Mouse (Mus musculus) intestine, embryonic 15.5 days (tissue): ENCODE measurements at regions not wholly inside any gene's neighbourhood (a gene's known extent, or its start where the extent isn't known, plus 50 kb on each side); places are given as distances from the start of the nearest gene placed in this dataset.

ENCODE experiments used
- ATAC-seq: fragments of 200-750 bp; cut with Nextera tagmentation; 2 replicates; pipeline ENCODE4 v1.8.0; 2017; ENCODE audit warnings: moderate TSS enrichment, moderate library complexity
- H3K27ac ChIP-seq: fragments of 300-500 bp; sonication (generic); 2 replicates; pipeline ENCODE4 v1.5.1; 2015; ENCODE audit warnings: mild to moderate bottlenecking, inconsistent platforms
- H3K27me3 ChIP-seq: fragments of 300-500 bp; sonication (generic); replicated peaks from 2 replicates; pipeline ENCODE4 v1.6.1; 2015; ENCODE audit warnings: inconsistent platforms
- H3K36me3 ChIP-seq: fragments of 300-500 bp; sonication (generic); 2 replicates; pipeline ENCODE4 v1.6.1; 2015; ENCODE audit warnings: inconsistent platforms
- H3K4me1 ChIP-seq: fragments of 300-500 bp; sonication (generic); replicated peaks from 2 replicates; pipeline ENCODE4 v1.6.1; 2015; ENCODE audit warnings: inconsistent platforms
- H3K4me2 ChIP-seq: fragments of 300-500 bp; sonication (generic); replicated peaks from 2 replicates; pipeline ENCODE4 v1.6.1; 2015; ENCODE audit warnings: mild to moderate bottlenecking, inconsistent platforms
- H3K4me3 ChIP-seq: fragments of 300-500 bp; sonication (generic); replicated peaks from 2 replicates; pipeline ENCODE4 v1.5.1; 2015; ENCODE audit warnings: inconsistent platforms
- H3K9ac ChIP-seq: fragments of 300-500 bp; sonication (generic); 2 replicates; pipeline ENCODE4 v1.6.1; 2015; ENCODE audit warnings: inconsistent platforms
- H3K9me3 ChIP-seq: fragments of 300-500 bp; sonication (generic); 2 replicates; pipeline ENCODE4 v1.6.1; 2016; ENCODE audit warnings: inconsistent platforms
- WGBS: fragments of 180-500 bp; shearing (Covaris S2); methylation state at CpG from one replicate; pipeline ENCODE4 v1.1.7; 2015; 5-methylcytosine and 5-hydroxymethylcytosine counted together

GRCm38 (mm10) chr1:151128005-151128404 is 54.3 kb upstream of the Gm47985 start:
- H3K27ac ChIP-seq = no peak overlapping the region
- ATAC-seq = no peak
- WGBS = 71% methylated on average over 5 of the region's 5 CpGs

GRCm38 (mm10) chr1:151128955-151129354 is 53.4 kb upstream of the Gm47985 start:
- H3K9ac ChIP-seq = no peak overlapping the region
- H3K27ac ChIP-seq = no peak overlapping the region
- no peaks in the 10 kb centered on the region for H3K36me3 ChIP-seq
- no peak for ATAC-seq
- no peak overlapping the region for H3K4me3 ChIP-seq
- no peaks in the 10 kb centered on the region for H3K27me3 ChIP-seq
- H3K9me3 ChIP-seq = no peaks in the 10 kb centered on the region
- no peaks in the 10 kb centered on the region for H3K4me1 ChIP-seq
- no peak overlapping the region for H3K4me2 ChIP-seq

More at GRCm38 (mm10) chr1:151128005-151128404, 54.3 kb upstream of the Gm47985 start:
- no peaks in the 10 kb centered on the region for H3K4me1 ChIP-seq
- H3K9ac ChIP-seq = no peak overlapping the region
- no peaks in the 10 kb centered on the region for H3K36me3 ChIP-seq
- no peak overlapping the region for H3K4me2 ChIP-seq
- H3K27me3 ChIP-seq = no peaks in the 10 kb centered on the region
- no peak overlapping the region for H3K4me3 ChIP-seq
- no peaks in the 10 kb centered on the region for H3K9me3 ChIP-seq

- Histone ChIP-seq H3K9me3 (no peaks in the 10 kb centered on the region), H3K4me3 (no peak overlapping the region), H3K36me3 (no peaks in the 10 kb centered on the region), H3K27me3 (no peaks in the 10 kb centered on the region), H3K4me2 (no peak overlapping the region), H3K4me1 (no peaks in the 10 kb centered on the region), H3K27ac (no peak overlapping the region), H3K9ac (no peak overlapping the region)
- WGBS = 45% methylated on average over 6 of the region's 6 CpGs
- peak; percentile 39; the same call in 1 of the 2 replicates for ATAC-seq
Observed at GRCm38 (mm10) chr1:151130036-151130435, 52.3 kb upstream of the Gm47985 start.

GRCm38 (mm10) chr1:151130845-151131626 is 51.3 kb upstream of the Gm47985 start:
- Histone ChIP-seq H3K36me3 (no peaks in the 10 kb centered on the region), H3K27me3 (no peaks in the 10 kb centered on the region), H3K4me3 (no peak overlapping the region), H3K4me1 (no peaks in the 10 kb centered on the region), H3K4me2 (0 out of 2 replicates have a peak overlapping the region, but pooled peaks have one; percentile 19), H3K9ac (no peak overlapping the region), H3K27ac (peak overlapping the region; percentile 58), H3K9me3 (no peaks in the 10 kb centered on the region)
- ATAC-seq = peak; percentile 86
- WGBS = 63% methylated on average over 5 of the region's 5 CpGs

- WGBS = 66% methylated on average over 4 of the region's 4 CpGs
- H3K9me3 ChIP-seq = no peaks in the 10 kb centered on the region
- no peaks in the 10 kb centered on the region for H3K36me3 ChIP-seq
- H3K27me3 ChIP-seq = no peaks in the 10 kb centered on the region
- 0 out of 2 replicates have a peak overlapping the region, but pooled peaks have one; percentile 19 for H3K4me2 ChIP-seq
- no peak overlapping the region for H3K9ac ChIP-seq
- H3K4me3 ChIP-seq = no peak overlapping the region
- peak; percentile 78 for ATAC-seq
- H3K4me1 ChIP-seq = no peaks in the 10 kb centered on the region
- peak overlapping the region; percentile 58 for H3K27ac ChIP-seq
Observed at GRCm38 (mm10) chr1:151131627-151132284, 50.6 kb upstream of the Gm47985 start.
